Mouse (Mus musculus): ENCODE measurements around the gene Olfr1442.

DNA sequence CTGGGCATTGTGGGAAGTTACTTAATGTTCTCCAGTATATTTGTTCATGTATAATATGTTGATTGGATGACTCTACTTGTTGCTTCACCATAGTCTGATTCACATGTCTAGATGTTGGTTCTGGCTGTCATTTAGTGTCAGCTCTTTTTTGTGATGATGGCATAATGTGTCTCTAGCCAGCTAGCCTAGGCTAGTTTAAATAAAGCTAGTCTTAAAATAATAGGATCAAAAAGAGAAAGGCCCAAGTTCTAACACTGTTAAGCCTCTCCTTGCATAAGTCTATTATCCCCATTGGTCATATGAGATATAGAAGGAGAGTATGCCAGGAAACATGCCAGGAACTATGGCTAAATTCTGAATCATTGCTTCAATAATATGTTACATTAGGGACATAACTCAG is 20.7 kb upstream of the Olfr1442 start:
- no peak for TF ChIP-seq CTCF (IDR thresholded peaks at IDR 0.05; ENCODE audit: low read depth)
- no peak for TF ChIP-seq EP300 (IDR thresholded peaks at IDR 0.05; ENCODE audit: low read depth)
